Mouse (Mus musculus): Measurements from ENCODE around the gene Khdrbs1.
"Not testable (repeated sequence)": the region's sequence is repeated elsewhere in the genome, so short reads cannot be mapped to it uniquely, and the experiment has no call there.

The Khdrbs1 gene

DNA sequence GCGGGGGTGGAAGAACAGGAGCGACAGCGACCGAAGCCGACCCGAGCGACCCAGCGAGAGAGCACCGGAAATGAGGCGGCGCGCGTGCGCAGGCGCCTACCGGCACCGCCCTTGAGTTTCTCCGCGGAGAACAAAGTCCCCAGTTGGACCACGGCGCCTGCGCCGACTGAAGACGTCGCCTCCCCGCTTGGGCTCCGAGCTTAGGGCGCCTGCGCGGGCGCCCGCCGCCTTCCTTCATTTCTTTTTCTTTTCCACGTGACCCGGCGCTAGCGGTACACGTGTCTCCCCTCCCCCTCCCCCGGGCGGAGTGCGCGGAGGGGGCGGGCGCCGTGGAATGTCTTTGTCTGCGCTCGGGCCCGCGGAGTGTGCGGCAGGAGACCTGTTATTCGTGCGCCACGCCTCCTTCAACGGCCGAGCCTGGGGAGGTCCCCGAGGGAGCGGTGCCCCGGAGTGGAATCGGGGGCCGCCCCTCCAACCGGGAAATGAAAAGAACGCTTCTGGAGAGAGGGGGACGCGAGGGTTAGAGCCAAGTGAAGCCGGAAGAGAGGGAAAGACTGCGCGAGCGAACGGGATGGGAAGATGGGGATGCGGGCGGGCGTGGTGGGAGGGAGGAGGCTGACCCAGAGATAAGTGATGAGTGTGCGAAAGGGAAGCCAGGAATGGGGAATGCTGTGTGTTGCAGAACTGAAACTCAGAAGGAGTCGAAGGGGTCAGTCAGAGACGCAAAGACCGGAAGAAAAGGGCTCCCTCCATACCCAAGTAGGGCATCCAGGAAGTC lies at the start of gene Khdrbs1:
Khdrbs1 (minus strand) TSS at position 72 of the 778 bp plus-strand sequence.
- in situ Hi-C loops (cut with MboI; ENCODE audit: unreplicated experiment in 2 of 2): no loop called here

DNA sequence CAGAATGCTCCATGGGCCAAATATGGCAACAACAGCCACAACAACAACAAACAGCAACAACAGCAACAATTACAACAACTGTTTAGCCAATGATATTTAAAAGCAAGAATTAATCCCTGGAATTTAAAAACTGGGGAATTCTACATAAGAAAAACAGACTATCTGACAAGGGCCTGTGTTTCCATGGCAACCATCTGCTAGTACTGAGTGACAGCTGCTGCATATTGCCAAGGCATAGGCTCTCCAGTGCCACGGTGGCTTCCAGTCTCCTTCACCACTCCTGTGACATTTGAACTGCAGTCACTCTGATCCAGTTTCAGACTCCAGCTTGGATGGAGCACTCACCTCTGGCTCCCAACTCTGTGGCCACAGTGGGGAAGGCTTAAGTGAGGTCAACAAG lies 49.3 kb upstream of the Khdrbs1 start:
- in situ Hi-C loops (cut with MboI; ENCODE audit: unreplicated experiment in 2 of 2): no loop called here

DNA sequence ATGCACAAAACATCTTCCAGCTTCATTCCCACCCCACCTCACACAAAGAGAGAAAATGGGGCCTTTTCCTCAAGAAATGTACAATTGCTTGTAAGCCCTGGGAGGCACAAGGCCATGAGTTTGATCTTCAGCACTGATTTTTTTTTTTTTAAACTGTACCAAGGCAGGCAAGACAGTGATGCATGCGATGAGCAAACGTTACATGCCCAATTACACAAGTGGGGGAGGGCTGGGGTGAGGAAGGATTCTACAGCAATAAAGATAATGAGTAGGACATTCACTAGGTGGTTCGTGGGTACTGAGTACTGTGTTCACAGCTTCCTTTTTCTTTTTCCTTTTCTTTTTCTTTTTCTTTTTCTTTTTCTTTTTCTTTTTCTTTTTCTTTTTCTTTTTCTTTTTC lies 48.4 kb upstream of the Khdrbs1 start:
- in situ Hi-C loops (cut with MboI; ENCODE audit: unreplicated experiment in 2 of 2): no loop called here

DNA sequence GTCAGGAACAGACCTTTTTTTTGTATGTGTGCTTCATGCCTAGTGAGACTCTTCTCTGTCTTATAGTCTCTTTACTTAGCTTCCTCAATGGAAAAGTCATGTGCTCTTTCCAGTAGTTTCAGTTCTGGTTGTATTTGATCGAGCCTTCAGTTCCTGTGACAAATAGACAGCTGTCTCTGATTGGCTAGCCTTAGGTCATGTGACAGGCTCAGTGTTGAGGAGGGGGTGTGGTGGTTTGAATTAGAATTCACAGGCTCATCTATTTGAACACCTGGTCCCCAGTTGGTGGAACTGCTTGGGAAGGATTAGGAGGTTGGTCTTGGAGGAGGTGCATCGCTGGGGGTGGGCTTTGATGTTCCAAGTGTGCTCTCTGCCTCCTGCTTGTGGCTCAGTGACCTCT lies 47.5 kb upstream of the Khdrbs1 start:
- in situ Hi-C loops (cut with MboI; ENCODE audit: unreplicated experiment in 2 of 2): loop anchor here (5.0 to 10.0 kb wide), 5 partner anchors 53 to 305 kb away; partner anchors contain the start of gene Spocd1 (in 1 of the 2)

DNA sequence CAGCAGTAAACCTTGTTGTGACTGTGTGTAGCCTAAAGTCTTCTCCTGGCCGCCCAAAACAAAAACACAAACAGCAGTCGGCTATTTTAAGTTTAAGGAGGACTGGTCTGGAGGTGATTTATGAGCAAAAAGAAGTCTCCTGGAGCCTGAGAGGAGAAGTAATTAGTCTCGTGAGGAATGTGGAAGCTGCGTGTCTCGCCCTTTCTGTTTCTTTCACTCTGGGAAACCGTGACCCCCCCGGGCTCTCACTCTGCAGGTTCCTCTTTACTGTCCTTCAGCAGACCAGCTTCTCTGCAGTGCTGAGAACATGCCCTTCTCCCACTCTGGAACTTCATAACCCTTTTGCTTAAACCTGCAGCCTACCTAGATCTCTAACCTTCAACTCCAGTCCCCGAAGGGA lies 46.6 kb upstream of the Khdrbs1 start:
- in situ Hi-C loops (cut with MboI; ENCODE audit: unreplicated experiment in 2 of 2): loop anchor here (5.0 to 10.0 kb wide), 5 partner anchors 54 to 306 kb away; partner anchors contain the start of gene Spocd1 (in 1 of the 2)

DNA sequence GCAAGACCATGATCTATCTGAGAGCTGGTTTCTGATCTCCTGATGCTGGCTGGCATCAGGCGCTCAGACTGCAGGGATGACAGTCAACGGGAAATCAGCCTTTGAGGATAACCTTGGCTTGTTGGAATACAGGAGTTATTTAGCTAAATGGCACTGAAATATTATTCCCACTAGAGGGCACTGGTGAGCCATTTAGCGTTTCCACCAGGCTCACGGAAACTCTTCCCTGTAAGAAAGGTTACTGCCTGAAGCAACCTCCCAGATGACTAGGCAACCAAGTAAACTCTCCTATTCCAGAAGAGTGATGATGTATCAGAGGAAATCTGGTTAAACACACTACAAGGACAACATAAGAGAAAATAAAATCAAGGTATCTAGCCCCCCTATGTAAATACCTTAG lies 43.1 kb upstream of the Khdrbs1 start:
- in situ Hi-C loops (cut with MboI; ENCODE audit: unreplicated experiment in 2 of 2): loop anchor here (5.0 to 10.0 kb wide), 5 partner anchors 57 to 310 kb away; partner anchors contain the start of gene Spocd1 (in 1 of the 2)

DNA sequence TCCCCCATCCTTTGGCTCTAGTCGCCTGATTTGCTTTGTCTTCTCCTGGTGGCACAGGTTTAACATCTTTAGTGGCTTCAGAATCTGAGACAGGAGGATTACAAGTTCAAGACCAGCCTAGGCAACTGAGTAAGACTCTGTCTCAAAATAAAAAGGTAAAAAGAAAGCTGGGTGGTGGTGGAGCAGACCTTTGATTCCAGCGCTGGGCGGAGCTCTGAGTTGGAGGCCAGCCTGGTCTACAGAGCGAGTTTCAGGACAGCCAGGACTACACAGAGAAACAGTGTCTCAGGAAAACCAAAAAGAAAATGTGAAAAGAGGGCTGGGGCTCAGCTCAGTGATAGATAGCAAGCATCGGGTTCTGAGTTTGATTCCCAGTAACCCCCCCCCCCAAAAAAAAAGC lies 41.4 kb upstream of the Khdrbs1 start:
- in situ Hi-C loops (cut with MboI; ENCODE audit: unreplicated experiment in 2 of 2): loop anchor here (5.0 to 10.0 kb wide), 4 partner anchors 61 to 311 kb away; partner anchors contain the start of gene Spocd1 (in 1 of the 2)

DNA sequence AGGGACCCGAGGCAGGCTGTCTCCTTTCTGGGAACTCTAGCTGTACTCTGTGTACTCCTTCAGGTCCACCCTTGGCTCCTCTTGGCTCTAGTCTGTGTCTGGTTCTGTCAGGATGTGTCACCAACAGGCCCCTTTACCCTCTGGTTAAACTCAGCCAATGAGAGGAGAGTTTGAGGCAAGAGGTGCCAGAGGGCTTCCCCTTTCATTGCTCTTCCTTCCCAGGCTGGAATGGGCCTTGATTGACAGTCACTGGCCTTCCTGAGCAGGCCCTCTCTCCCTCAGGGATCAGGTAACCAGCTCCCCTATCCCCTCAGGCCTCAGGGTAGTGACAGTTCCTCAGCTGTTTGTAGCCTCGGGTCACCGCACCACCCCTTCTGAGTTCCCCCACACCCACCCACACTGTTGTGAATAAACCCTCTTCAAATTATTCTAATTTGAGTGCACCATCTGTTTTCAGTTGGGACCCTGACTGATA lies 40.8 kb upstream of the Khdrbs1 start:
- in situ Hi-C loops (cut with MboI; ENCODE audit: unreplicated experiment in 2 of 2): loop anchor here (5.0 to 10.0 kb wide), 4 partner anchors 62 to 312 kb away; partner anchors contain the start of gene Spocd1 (in 1 of the 2)

DNA sequence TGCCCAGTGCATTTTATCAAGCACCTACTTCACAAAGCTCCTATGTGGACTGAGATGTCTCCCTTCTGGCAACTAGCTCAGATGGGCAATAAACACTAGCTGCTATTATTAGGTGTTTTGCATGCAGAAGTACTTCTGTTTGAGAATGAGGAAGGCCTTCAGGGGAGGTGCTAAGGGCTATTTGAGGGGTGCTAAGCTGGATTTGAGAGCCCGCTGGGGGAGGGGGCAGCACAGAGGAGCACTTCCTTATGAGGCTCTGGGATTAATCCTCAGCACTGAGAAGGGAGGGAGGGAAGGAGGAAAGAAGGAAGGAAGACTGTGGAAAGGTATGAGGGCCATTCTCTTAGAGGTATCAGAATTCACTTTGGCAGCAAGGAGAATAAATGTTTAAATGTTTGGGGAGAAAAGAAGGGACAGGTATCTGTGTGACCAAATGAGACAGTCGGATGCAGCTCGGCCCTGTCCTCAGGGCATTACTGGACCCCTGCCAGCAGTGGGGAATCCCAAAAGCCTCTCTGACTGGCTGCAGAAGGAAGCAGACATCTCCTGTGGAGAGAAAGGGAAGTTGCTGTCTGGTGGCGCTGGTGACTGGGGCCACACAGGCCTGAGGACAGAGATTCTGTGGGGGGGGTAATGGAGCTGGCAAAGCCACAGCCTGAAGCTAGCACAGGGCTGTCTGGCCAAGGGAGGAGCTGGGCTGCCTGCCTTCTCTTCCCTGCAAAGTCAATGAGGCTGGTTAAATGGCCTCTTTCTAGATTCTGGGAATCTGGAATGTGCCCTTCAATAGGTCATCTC lies 40.0 kb upstream of the Khdrbs1 start:
- in situ Hi-C loops (cut with MboI; ENCODE audit: unreplicated experiment in 2 of 2): loop anchor here (5.0 to 10.0 kb wide), 4 partner anchors 63 to 313 kb away; partner anchors contain the start of gene Spocd1 (in 1 of the 2)

DNA sequence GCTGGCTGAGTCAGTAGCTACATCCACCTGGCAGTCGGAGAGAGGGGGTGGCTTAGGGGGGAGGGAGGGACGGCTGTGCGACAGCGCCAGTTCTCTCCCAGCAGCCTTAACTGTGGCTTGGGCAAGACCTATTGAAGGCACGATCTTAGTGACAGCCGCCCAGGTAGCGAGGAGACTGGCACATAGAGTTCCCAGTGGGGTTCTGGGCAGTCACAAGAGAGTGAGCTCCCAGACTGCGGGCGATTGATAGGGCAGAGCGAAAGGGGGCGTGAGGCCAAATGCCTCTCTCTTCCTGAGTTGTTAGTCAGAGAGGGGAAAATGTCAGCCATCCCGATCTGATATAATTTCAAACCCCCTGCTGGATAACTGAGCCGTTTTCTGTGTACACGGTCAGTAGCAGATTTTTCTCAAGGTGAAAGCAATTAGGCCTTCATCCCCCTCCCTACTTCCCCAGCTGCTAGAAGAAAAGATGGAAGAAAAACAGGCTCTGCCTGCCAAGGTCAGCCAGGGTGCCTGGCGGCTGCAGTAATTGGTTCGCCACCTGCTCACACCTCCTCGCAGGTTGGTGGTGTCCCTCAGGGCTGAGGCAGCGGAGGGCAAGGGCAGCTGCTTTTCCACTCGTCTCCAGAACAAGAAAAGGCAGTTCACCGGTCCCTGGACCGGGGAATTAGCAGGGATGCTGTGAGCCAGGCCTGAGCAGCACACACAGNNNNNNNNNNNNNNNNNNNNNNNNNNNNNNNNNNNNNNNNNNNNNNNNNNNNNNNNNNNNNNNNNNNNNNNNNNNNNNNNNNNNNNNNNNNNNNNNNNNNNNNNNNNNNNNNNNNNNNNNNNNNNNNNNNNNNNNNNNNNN lies 29.8 kb upstream of the Khdrbs1 start:
- in situ Hi-C loops (cut with MboI; ENCODE audit: unreplicated experiment in 2 of 2): no loop called here

DNA sequence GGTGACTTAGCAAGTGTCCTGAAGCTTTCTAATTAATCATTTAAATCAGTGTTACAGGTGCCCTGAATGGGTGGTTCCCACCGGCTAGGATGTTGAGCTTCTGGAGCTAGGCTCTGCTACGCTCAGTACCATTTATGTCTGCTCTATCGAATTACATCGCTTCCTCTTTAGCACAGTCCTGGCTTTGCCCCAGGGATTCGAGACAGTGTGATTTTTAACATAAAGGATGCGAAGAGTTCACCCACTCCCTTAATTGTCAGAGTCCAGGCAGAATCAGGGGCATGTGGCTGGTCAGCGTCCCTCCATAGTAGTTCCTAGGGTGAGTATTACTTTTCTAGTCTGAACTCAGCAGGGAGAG lies 29.2 kb upstream of the Khdrbs1 start:
- in situ Hi-C loops (cut with MboI; ENCODE audit: unreplicated experiment in 2 of 2): no loop called here

DNA sequence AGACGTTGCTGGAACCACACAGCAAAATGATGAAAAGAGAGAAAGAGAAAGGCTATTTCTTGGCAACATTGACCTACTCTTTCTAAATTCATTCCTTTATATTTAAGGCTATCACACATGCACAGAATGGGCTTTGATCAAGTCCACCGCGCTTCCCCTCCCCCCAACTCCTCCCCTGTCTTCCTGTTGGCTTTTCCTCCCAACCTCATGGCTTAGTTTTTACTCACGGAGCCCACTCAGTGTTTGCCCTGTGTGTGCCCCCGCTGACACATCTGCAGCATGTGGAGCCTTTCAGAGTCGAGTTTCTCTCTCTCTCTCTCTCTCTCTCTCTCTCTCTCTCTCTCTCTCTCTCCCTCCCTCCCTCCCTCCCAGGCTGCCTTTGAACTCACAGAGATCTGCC lies 28.5 kb upstream of the Khdrbs1 start:
- in situ Hi-C loops (cut with MboI; ENCODE audit: unreplicated experiment in 2 of 2): no loop called here

DNA sequence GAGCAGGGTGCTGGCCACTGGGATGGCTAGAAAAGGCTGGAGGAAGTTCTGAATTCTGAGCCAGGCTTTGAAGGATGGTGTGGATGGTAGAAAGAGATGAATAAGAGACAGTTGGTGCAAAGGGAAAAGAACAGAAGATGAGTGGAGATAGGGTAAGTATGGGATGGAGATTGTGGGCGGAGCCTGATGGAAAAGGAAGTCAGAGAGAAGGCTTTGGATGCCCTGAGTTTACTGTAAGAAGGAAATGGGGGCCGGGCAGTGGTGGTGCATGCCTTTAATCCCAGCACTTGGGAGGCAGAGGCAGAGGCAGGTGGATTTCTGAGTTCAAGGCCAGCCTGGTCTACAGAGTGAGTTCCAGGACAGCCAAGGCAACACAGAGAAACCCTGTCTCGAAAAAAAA lies 26.6 kb upstream of the Khdrbs1 start:
- in situ Hi-C loops (cut with MboI; ENCODE audit: unreplicated experiment in 2 of 2): not testable (repeated sequence)

DNA sequence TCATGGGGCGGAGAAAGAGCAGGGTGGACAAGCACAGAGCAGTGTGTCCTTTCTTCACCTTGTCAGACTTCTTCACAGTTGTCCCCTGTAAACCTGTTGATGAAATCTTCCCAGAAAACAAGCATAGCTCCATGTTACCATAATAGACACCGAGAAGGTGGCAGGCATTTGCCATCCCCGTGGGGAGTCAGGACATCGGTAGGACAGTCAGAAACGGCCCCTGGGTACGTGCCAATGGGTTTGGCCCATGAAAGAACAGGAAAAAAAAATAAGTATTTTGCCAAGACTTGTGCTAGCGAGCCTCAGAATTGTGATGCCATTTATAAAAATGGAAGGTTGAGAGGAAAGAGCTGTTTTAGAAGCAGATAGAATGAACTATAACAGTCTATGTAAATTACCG lies 25.7 kb upstream of the Khdrbs1 start:
- in situ Hi-C loops (cut with MboI; ENCODE audit: unreplicated experiment in 2 of 2): no loop called here

DNA sequence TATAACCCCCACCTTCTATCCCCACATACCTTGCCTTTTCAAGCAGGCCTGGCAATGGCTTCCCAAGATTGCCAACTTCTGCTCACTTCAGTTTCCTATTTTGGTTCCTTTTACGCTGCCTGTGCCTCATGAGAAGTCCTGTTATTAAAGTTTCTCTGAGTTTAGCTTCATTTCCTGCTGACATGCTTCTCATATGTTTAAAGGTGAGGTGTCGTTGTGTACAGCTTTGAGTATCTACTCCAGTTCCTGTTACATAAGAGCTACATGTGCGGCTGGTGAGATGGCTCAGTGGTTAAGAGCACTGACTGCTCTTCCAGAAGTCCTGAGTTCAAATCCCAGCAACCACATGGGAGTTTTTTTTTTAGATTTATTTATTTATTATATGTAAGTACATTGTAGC lies 23.2 kb upstream of the Khdrbs1 start:
- in situ Hi-C loops (cut with MboI; ENCODE audit: unreplicated experiment in 2 of 2): no loop called here

DNA sequence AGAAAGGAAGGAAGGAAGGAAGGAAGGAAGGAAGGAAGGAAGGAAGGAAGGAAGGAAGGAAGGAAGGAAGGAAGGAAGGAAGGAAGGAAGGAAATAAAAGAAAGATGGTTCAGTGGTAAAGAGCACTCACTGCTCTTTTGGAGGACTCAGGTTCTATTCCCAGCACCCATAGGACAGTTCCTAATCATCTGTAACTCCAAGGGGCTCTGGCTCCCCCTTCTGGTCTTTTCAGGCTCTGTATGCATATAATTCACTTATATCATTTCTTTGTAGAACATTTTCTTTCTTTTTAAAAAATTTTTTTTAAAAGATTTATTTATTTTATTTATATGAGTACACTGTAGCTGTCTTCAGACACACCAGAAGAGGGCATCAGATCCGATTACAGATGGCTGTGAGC lies 20.4 kb upstream of the Khdrbs1 start:
- in situ Hi-C loops (cut with MboI; ENCODE audit: unreplicated experiment in 2 of 2): not testable (repeated sequence)

DNA sequence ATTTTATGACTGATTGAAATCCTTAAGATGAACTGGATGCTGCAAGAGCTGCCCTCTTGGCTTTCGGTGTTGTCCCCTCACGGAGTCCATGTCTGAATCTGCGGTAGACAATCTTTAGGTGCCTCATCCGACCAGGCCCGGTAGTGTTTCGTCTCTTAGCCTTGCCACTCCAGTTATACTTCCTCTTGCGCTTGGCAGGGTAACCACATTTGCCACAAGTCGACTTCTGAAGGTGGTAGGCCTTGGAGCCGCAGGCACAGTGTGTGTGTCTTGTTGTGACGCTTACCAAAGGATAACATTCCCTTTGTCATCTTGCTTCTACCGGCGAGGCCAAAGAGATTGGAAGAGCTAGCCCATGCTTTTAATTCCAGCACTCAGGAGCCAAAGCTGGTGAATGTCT lies 19.5 kb upstream of the Khdrbs1 start:
- in situ Hi-C loops (cut with MboI; ENCODE audit: unreplicated experiment in 2 of 2): no loop called here

DNA sequence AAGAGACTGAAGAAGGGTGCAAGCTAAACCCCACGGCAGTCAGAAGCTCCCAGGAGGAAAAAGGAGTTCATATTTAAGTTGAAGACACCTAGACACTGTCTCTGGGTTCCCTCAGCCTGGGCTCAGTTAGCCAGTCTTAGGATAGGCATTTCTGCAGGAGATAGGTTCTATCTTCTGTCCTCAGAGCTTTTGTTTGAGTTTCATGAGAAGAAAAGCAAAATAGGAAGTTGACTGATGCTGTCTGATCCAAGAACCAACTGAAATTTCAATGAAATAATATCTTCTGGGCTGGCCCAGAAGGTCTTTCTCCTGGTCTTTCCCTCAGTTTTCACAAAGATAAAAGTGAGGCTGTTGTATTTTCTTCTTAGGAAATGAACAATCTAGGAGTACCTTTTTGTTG lies 13.4 kb upstream of the Khdrbs1 start:
- in situ Hi-C loops (cut with MboI; ENCODE audit: unreplicated experiment in 2 of 2): loop anchor here in 1 of 2 experiments (10.0 kb wide), 1 partner anchor 51 kb away; no protein-coding TSS in a partner anchor

DNA sequence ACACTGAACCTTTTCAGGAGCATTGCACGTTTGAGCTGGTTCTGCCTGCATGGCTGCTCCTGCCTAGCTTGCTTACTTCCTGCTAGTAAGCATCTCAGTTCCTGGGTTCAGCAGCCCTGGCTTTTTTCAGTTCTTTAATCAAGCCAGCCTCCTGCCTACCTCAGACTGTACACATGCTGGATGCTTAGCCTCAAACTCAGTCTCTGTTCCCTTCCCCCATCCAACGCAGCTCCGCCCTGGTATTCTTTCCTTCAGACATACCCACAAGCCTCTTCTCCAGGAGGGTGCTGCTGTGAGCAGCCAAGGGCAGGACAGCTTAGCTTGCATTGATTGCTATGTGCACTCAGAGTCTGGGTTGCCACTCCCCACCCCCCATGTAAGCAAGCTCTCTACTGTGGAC lies 12.6 kb upstream of the Khdrbs1 start:
- in situ Hi-C loops (cut with MboI; ENCODE audit: unreplicated experiment in 2 of 2): loop anchor here in 1 of 2 experiments (10.0 kb wide), 1 partner anchor 50 kb away; no protein-coding TSS in a partner anchor

DNA sequence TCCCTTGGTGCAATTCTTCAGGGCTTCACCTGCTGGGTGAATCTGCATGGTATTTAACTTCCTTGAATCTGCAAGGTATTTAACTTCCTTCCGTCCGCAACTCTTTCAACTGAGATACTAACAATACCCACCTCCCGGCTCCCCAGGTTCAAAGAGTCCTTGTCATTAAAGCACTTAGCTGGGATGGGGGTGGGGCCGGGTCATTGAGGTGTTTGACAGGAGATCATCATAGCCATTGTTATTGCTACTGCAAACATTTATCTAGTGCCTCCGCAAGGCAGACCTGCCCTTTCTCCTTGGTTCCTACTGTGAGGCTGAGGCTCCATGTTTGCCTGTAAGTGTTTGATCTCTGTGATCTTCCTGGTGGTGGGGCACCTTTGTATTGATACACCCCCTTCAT lies 8.3 kb upstream of the Khdrbs1 start:
- in situ Hi-C loops (cut with MboI; ENCODE audit: unreplicated experiment in 2 of 2): loop anchor here in 1 of 2 experiments (10.0 kb wide), 1 partner anchor 46 kb away; no protein-coding TSS in a partner anchor

Measured in v-Abl transformed pro-B cells (cell line).